Mouse (Mus musculus): ENCODE measurements around the gene Zfp729a.

The Zfp729a gene

DNA sequence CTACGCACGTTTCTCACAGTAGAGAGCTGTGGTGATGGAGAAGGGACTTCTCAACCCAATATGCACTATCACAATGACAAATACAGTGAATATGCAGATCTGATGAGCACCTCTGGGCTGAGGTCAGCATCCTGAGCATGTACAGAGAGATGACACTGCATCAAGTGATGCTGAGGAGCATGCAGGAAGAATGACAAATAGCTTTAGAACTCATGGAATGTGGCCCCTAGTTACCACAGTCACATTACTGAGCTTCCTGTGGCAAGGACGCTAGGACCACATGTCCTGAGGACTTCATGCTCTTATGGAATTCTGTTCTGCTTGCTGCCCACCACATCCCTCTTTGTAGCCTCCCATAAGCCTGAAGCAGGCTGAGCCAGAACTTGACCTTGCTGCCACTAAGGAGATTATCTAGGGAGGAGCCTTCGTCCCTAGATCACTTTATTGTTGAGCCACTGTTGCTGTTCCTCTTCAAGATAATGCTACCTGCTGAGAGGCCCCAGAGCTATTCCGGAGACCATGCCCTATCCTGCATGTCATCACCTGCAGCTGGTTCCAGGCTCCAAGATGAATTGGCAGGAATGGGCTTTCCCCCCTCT is 64.9 kb downstream of the Zfp729a start:
- Histone ChIP-seq H3K36me3 (ENCODE audit: insufficient read depth, low read length) (no peaks in the 10 kb centered on the region), H3K4me1 (replicated peaks; ENCODE audit: low read depth, low read length) (no peaks in the 10 kb centered on the region), H3K4me3 (replicated peaks; ENCODE audit: low read length) (no peak overlapping the region), H3K27me3 (ENCODE audit: insufficient read depth, low read length) (no peaks in the 10 kb centered on the region), H3K9me3 (ENCODE audit: low read length) (peaks cover 51% of the 10 kb centered on the region)
- TF ChIP-seq NANOG (IDR thresholded peaks at IDR 0.05; ENCODE audit: borderline replicate concordance, low read length) (no peak), POU5F1 (IDR thresholded peaks at IDR 0.05; ENCODE audit: borderline replicate concordance, low read length) (no peak), CTCF (conservative IDR thresholded peaks at IDR 0.05; ENCODE audit: low read length) (no peak)
